ENCODE assay signal across 10 mouse cellular contexts in the genomic region with DNA sequence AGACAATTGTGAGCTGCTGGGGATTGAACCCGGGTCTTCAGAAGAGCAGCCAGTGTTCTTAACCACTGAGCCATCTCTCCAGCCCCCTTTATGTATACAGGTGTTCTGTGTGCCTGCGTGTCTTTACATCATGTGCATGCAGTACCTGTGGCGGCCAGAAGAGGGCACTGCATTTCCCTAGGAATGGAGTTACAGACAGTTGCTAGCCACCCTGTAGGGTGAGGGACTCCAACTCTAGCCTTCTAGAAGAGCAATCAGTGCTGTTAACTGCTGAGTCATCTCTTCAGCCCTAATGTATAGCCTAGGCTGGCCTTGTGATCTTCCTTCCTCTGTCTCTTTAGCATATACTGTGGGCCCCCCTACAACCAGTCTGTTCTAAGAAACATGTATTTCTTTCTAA. TPM values are rescaled to one million over a fixed set of nuclear protein-coding genes. Genes with fewer than 3 reads are reported as not detected.
DNase-seq lines count a peak whose midpoint lies in the region; ATAC-seq and TF ChIP-seq lines count a peak whose summit lies in the region.
"Had no signal": no experiment of that assay in that cellular context is flagged by ENCODE, and none has a peak within 500 bp of the region (broad histone marks: within the 10 kb centered on the region; RNA-seq: fewer than 3 reads in every experiment).

No protein-coding gene starts in this region.

- 56% methylated on average over 3 of the region's 3 CpGs for WGBS in embryonic facial prominence, embryonic 11.5 days

- TF ChIP-seq CTCF in layer of hippocampus, adult 2 months (conservative IDR thresholded peaks at IDR 0.05): peak; percentile 75

- no peak overlapping the region for H3K4me3 ChIP-seq in layer of hippocampus, adult 2 months
- H3K4me3 ChIP-seq in embryonic facial prominence, embryonic 11.5 days (ENCODE audit: low read depth, low read length): no peak overlapping the region
- H3K4me3 ChIP-seq: heart, embryonic 13.5 days; megakaryocyte, embryonic 14.5 days had no signal

- no peaks in the 10 kb centered on the region for H3K4me1 ChIP-seq in embryonic facial prominence, embryonic 11.5 days (ENCODE audit: control insufficient read depth, insufficient read depth, low read length)

- no peaks in the 10 kb centered on the region for H3K36me3 ChIP-seq in embryonic facial prominence, embryonic 11.5 days (replicated peaks; ENCODE audit: control insufficient read depth, insufficient read depth, low read depth, low read length)
- H3K36me3 ChIP-seq: heart, embryonic 13.5 days had no signal

- no peak for ATAC-seq in embryonic facial prominence, embryonic 11.5 days (replicated peaks; ENCODE audit: insufficient number of reproducible peaks, low FRiP score, low TSS enrichment, low read depth)
- peak; percentile 70 for ATAC-seq in monocyte, adult 5-6 weeks (replicated peaks; ENCODE audit: insufficient number of reproducible peaks, low FRiP score, low TSS enrichment, poor library complexity, severe bottlenecking)
- no peak for ATAC-seq in activated CD4-positive, CD25-positive, alpha-beta regulatory T cell, adult 4 months

- no peak overlapping the region for H3K27ac ChIP-seq in layer of hippocampus, adult 2 months
- no peak overlapping the region for H3K27ac ChIP-seq in embryonic facial prominence, embryonic 11.5 days (replicated peaks; ENCODE audit: low read depth, low read length)
- H3K27ac ChIP-seq: heart, embryonic 13.5 days had no signal

- H3K27me3 ChIP-seq in embryonic facial prominence, embryonic 11.5 days (ENCODE audit: control insufficient read depth, insufficient read depth, low read length): no peaks in the 10 kb centered on the region
- H3K27me3 ChIP-seq: heart, embryonic 13.5 days; megakaryocyte, embryonic 14.5 days had no signal

- no peaks in the 10 kb centered on the region for H3K9me3 ChIP-seq in embryonic facial prominence, embryonic 11.5 days (replicated peaks; ENCODE audit: control insufficient read depth, low read length)
- H3K9me3 ChIP-seq: heart, embryonic 13.5 days; megakaryocyte, embryonic 14.5 days had no signal

- DNase-seq in adrenal gland, postnatal 14 days: peak; percentile 53
- no peak for DNase-seq in adrenal gland, postnatal 25 days
- peak in 1 of 2 experiments; percentile 20 for DNase-seq in layer of hippocampus, adult 2 months (ENCODE audit: low spot score in 2 of 2)
- no peak for DNase-seq in layer of hippocampus, adult 8-10 months (ENCODE audit: low spot score in 2 of 2)
- peak; percentile 32 for DNase-seq in embryonic facial prominence, embryonic 11.5 days (ENCODE audit: low spot score)
- DNase-seq in yolk sac, embryonic 10.5 days (ENCODE audit: low spot score): no peak

- H3K4me2 ChIP-seq in embryonic facial prominence, embryonic 11.5 days (ENCODE audit: low read depth, low read length): no peak overlapping the region
- H3K4me2 ChIP-seq: heart, embryonic 13.5 days had no signal

- H3K9ac ChIP-seq in embryonic facial prominence, embryonic 11.5 days (replicated peaks; ENCODE audit: low read length): no peak overlapping the region
- H3K9ac ChIP-seq: heart, embryonic 13.5 days had no signal

RNA-seq across cellular contexts. Expression of gene Gm11639, which starts 36.9 kb away (rescaled TPM):
- 0.08 and 0.11 TPM in 2 replicates for total RNA-seq in adrenal gland, postnatal 14 days (2021)
- 0.06 TPM in 1 of 2 replicates, not detected in the other for total RNA-seq in adrenal gland, postnatal 25 days (2021)
- under 1 TPM; 0.44 to 0.54 TPM for total RNA-seq in layer of hippocampus, adult 2 months (2021)
- under 1 TPM; 0.31 to 0.68 (median 0.34) TPM for total RNA-seq in layer of hippocampus, adult 8-10 months (2022)
- not detected in 2 replicates for polyA plus RNA-seq in embryonic facial prominence, embryonic 11.5 days (2014; fragmentation: Nextera tagmentation; extraction: Ambion mirVana)
- total RNA-seq in monocyte, adult 5-6 weeks (2017): not detected in 3 replicates
- under 1 TPM in 1 of 2 experiments, not detected in 1; 0.06 TPM for polyA plus RNA-seq in activated CD4-positive, CD25-positive, alpha-beta regulatory T cell, adult 4 months (2017; shearing (Covaris generic))

RNA-seq across cellular contexts. Expression of gene Itgb3, which starts 40.8 kb away (rescaled TPM):
- total RNA-seq in adrenal gland, postnatal 14 days (2021): 12.5 and 13.8 TPM in 2 replicates
- total RNA-seq in adrenal gland, postnatal 25 days (2021): 5.4 and 6.1 TPM in 2 replicates
- 1 to 10 TPM; 1.3 to 1.4 TPM for total RNA-seq in layer of hippocampus, adult 2 months (2021)
- total RNA-seq in layer of hippocampus, adult 8-10 months (2022): 1 to 10 TPM; 1.4 to 4.7 (median 3.1) TPM
- 1.3 and 1.4 TPM in 2 replicates for polyA plus RNA-seq in embryonic facial prominence, embryonic 11.5 days (2014; fragmentation: Nextera tagmentation; extraction: Ambion mirVana)
- total RNA-seq in monocyte, adult 5-6 weeks (2017): 17.2 to 45.7 TPM (median 24.2 TPM) in 3 replicates
- polyA plus RNA-seq in activated CD4-positive, CD25-positive, alpha-beta regulatory T cell, adult 4 months (2017; shearing (Covaris generic)): 10 to 100 TPM; 12.8 to 14.3 TPM

Comparison
In these comparisons a context has a peak if more than half of its experiments do, and no peak if none do; other contexts are left out.
1. DNase-seq: peak in adrenal gland, postnatal 14 days (single experiment) and embryonic facial prominence, embryonic 11.5 days (single experiment); none in adrenal gland, postnatal 25 days (single experiment), layer of hippocampus, adult 8-10 months (0 of 2) and yolk sac, embryonic 10.5 days (single experiment).